Comparison of ENCODE assay signal across 8 mouse cellular contexts in genomic region chr14:121797457-121798410, GRCm38 (mm10). TPM values are rescaled to one million over a fixed set of nuclear protein-coding genes. Genes with fewer than 3 reads are reported as not detected.
A peak's percentile ranks its signal among the peaks of the same experiment; 100 is the strongest.
DNase-seq lines count a peak whose midpoint lies in the region; ATAC-seq lines count a peak whose summit lies in the region.

Dock9 (minus strand) TSS chr14:121797837.

- peak; percentile 94 to 98 for DNase-seq in adrenal gland, adult (ENCODE audit: inconsistent age in 2 of 2, low spot score in 1 of 2)
- peak; percentile 86 for DNase-seq in embryo, embryonic 10.5 days (ENCODE audit: low spot score)
- peak; percentile 87 for DNase-seq in gastrocnemius, postnatal 14 days
- peak; percentile 59 to 89 for DNase-seq in left cerebral cortex, postnatal 10 days (ENCODE audit: extremely low spot score in 1 of 2, low spot score in 2 of 2)
- DNase-seq in right cerebral cortex, postnatal 25 days = peak; percentile 84
- DNase-seq in urinary bladder, postnatal 4 days (ENCODE audit: low spot score in 2 of 2) = peak; percentile 85 to 91

- intact Hi-C loops in gastrocnemius, postnatal 14 days (cut with DNase I; ENCODE audit: low total_unique reads) = no loop called here
- intact Hi-C loops in left cerebral cortex, postnatal 10 days (cut with DNase I) = no loop called here

- ATAC-seq in inflammation-experienced regulatory T-cells, adult 6 months = peak; percentile 74
- ATAC-seq in megakaryocyte-erythroid progenitor cell, adult 5-6 weeks (replicated peaks; ENCODE audit: low FRiP score, low TSS enrichment, poor library complexity, severe bottlenecking) = peak; percentile 77

RNA-seq across cellular contexts. Expression of gene Dock9, which starts in this region (rescaled TPM):
- 10 to 100 TPM; 23.3 to 29.3 TPM for total RNA-seq in gastrocnemius, postnatal 14 days (2021)
- polyA plus RNA-seq in inflammation-experienced regulatory T-cells, adult 6 months (2017; shearing (Covaris generic)) = 1 to 10 TPM; 1.7 to 7.9 (median 3.9) TPM
- total RNA-seq in left cerebral cortex, postnatal 10 days (2021) = 100 to 1,000 TPM; 181 to 185 TPM
- 4.4 and 17.7 TPM in 2 replicates for total RNA-seq in megakaryocyte-erythroid progenitor cell, adult 5-6 weeks (2014; fragmentation: Nextera tagmentation)
- total RNA-seq in megakaryocyte-erythroid progenitor cell, adult 5-6 weeks (2017) = 4.0 and 6.6 TPM in 2 replicates

Comparison
In these comparisons a context has a peak if more than half of its experiments do, and no peak if none do; other contexts are left out.
1. Peak in every context shown above with its lines: DNase-seq and ATAC-seq.
2. RNA of gene Dock9 (total RNA-seq): 181 to 185 TPM in left cerebral cortex, postnatal 10 days; 23.3 to 29.3 TPM in gastrocnemius, postnatal 14 days and 4.0 to 17.7 TPM in megakaryocyte-erythroid progenitor cell, adult 5-6 weeks; every median in the first group is over 4 times any median in the second.